Mouse (Mus musculus): ENCODE data around the gene Cript.
A peak's percentile ranks its signal among the peaks of the same experiment; 100 is the strongest.
"Not testable (repeated sequence)": the region's sequence is repeated elsewhere in the genome, so short reads cannot be mapped to it uniquely, and the experiment has no call there.

The Cript gene

GRCm38 (mm10) chr17:87050469-87051175 is 25.3 kb downstream of the Cript start:
- DNase-seq (ENCODE audit: low read depth, low spot score), result no peak

GRCm38 (mm10) chr17:87051652-87052051 is 26.3 kb downstream of the Cript start:
- no peak for DNase-seq (ENCODE audit: low read depth, low spot score)

- DNase-seq (ENCODE audit: low read depth, low spot score), result no peak
Observed at GRCm38 (mm10) chr17:87052432-87052831, 27.1 kb downstream of the Cript start.

GRCm38 (mm10) chr17:87053921-87054320 is 28.6 kb downstream of the Cript start:
- DNase-seq (ENCODE audit: low read depth, low spot score), result no peak

- DNase-seq (ENCODE audit: low read depth, low spot score), result no peak
Observed at GRCm38 (mm10) chr17:87055051-87055459, 29.7 kb downstream of the Cript start.

GRCm38 (mm10) chr17:87055663-87056062 is 30.3 kb downstream of the Cript start:
- no peak for DNase-seq (ENCODE audit: low read depth, low spot score)

- no peak for DNase-seq (ENCODE audit: low read depth, low spot score)
Observed at GRCm38 (mm10) chr17:87056761-87057160, 31.4 kb downstream of the Cript start.

GRCm38 (mm10) chr17:87057486-87058266 is 32.3 kb downstream of the Cript start:
- peak; percentile 17 for DNase-seq (ENCODE audit: low read depth, low spot score)

- DNase-seq (ENCODE audit: low read depth, low spot score), result no peak
Observed at GRCm38 (mm10) chr17:87062639-87063038, 37.3 kb downstream of the Cript start.

GRCm38 (mm10) chr17:87063461-87063860 is 38.1 kb downstream of the Cript start:
- DNase-seq (ENCODE audit: low read depth, low spot score), result no peak

- no peak for DNase-seq (ENCODE audit: low read depth, low spot score)
Observed at GRCm38 (mm10) chr17:87063969-87064368, 38.6 kb downstream of the Cript start.

GRCm38 (mm10) chr17:87068997-87069396 is 43.6 kb downstream of the Cript start:
- no peak for DNase-seq (ENCODE audit: low read depth, low spot score)

- not testable (repeated sequence) for DNase-seq (ENCODE audit: low read depth, low spot score)
Observed at GRCm38 (mm10) chr17:87072183-87072582, 46.8 kb downstream of the Cript start.

GRCm38 (mm10) chr17:87072766-87073440 is 47.6 kb downstream of the Cript start:
- DNase-seq (ENCODE audit: low read depth, low spot score), result no peak

GRCm38 (mm10) chr17:87073470-87073869 is 48.1 kb downstream of the Cript start:
- DNase-seq (ENCODE audit: low read depth, low spot score), result no peak

GRCm38 (mm10) chr17:87078217-87078616 is 52.9 kb downstream of the Cript start:
- not testable (repeated sequence) for DNase-seq (ENCODE audit: low read depth, low spot score)

GRCm38 (mm10) chr17:87080724-87081123 is 55.4 kb downstream of the Cript start:
- DNase-seq (ENCODE audit: low read depth, low spot score), result no peak

- no peak for DNase-seq (ENCODE audit: low read depth, low spot score)
Observed at GRCm38 (mm10) chr17:87082547-87082946, 57.2 kb downstream of the Cript start.

GRCm38 (mm10) chr17:87083671-87084070 is 58.3 kb downstream of the Cript start:
- no peak for DNase-seq (ENCODE audit: low read depth, low spot score)
